Mouse (Mus musculus) E14TG2a.4 (cell line): ENCODE results near the gene Snx8.

Experiments used
- CTCF ChIP-seq: conservative IDR thresholded peaks from 2 replicates; pipeline ENCODE4 v1.5.1; 2014; ENCODE audit warnings: low read length
- NANOG ChIP-seq: IDR thresholded peaks from 2 replicates; pipeline ENCODE4 v1.6.1; 2014; ENCODE audit warnings: borderline replicate concordance, low read length, mixed read lengths
- POU5F1 ChIP-seq: IDR thresholded peaks from 2 replicates; pipeline ENCODE4 v1.6.1; 2014; ENCODE audit warnings: low read length, borderline replicate concordance

DNA sequence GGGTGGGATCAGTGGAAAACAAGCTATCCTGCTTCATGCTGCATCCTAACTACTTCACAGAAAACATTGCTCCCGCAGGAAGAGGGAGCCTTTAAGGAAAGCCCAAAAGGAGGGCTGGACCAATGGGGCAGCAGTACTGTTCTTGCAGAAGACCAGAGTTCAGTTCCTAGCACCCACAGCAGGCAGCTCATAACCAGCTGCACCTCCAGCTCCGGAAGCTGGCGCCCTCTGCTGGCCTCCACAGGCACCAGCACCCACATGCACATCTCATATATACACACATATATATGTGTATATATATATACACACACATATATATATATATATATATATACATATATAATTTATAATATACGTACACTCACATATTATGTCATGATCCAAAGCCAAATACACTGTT, 50.3 kb downstream of the Snx8 start:
- peak; percentile 43 for TF ChIP-seq CTCF
- no peak for TF ChIP-seq POU5F1
- no peak for TF ChIP-seq NANOG
